Mouse (Mus musculus) erythroblast, embryonic 14.5 days (primary cell): ENCODE results near the gene Thsd4. TPM values are rescaled to one million over a fixed set of nuclear protein-coding genes. Genes with fewer than 3 reads are reported as not detected.

Experiments used
- H3K27me3 ChIP-seq: 2 replicates; pipeline ENCODE4 v1.6.1; 2012; ENCODE audit warnings: inconsistent platforms; ENCODE audit not compliant: control insufficient read depth
- H3K36me3 ChIP-seq: 2 replicates; pipeline ENCODE4 v1.6.1; 2012; ENCODE audit warnings: mild to moderate bottlenecking, inconsistent platforms; ENCODE audit not compliant: control insufficient read depth
- H3K4me1 ChIP-seq: 2 replicates; pipeline ENCODE4 v1.6.1; 2012; ENCODE audit warnings: inconsistent platforms; ENCODE audit not compliant: control insufficient read depth
- H3K4me3 ChIP-seq: replicated peaks from 2 replicates; pipeline ENCODE3; 2012; ENCODE audit warnings: moderate library complexity, mild to moderate bottlenecking, inconsistent platforms
- H3K9me3 ChIP-seq: 2 replicates; pipeline ENCODE4 v1.6.1; 2012; ENCODE audit warnings: low read length, inconsistent platforms, mixed read lengths; ENCODE audit not compliant: control insufficient read depth
- GATA1 ChIP-seq: IDR thresholded peaks from 2 replicates; pipeline ENCODE4 v1.6.1; 2012; ENCODE audit warnings: low read length, inconsistent platforms, mixed read lengths
- TAL1 ChIP-seq: IDR thresholded peaks from 3 replicates; pipeline ENCODE4 v1.6.1; 2012; ENCODE audit warnings: low read length, inconsistent platforms, mixed read lengths
- polyA plus RNA-seq: library from polyadenylated mRNA; stranded (reverse); fragments of >175 nt; gene quantifications from 2 replicates; pipeline ENCODE4 v1.2.3, GENCODE M21; 2012

The Thsd4 gene
- polyA plus RNA-seq, 1 experiment = 0.01 TPM

- no peak for TF ChIP-seq TAL1
- TF ChIP-seq GATA1 = no peak
- Histone ChIP-seq H3K36me3 (no peaks in the 10 kb centered on the region), H3K4me3 (no peak overlapping the region), H3K4me1 (no peaks in the 10 kb centered on the region), H3K27me3 (no peaks in the 10 kb centered on the region), H3K9me3 (no peaks in the 10 kb centered on the region)
Observed at GRCm38 (mm10) chr9:60335455-60335854, 186.4 kb downstream of the Thsd4 start.

DNA sequence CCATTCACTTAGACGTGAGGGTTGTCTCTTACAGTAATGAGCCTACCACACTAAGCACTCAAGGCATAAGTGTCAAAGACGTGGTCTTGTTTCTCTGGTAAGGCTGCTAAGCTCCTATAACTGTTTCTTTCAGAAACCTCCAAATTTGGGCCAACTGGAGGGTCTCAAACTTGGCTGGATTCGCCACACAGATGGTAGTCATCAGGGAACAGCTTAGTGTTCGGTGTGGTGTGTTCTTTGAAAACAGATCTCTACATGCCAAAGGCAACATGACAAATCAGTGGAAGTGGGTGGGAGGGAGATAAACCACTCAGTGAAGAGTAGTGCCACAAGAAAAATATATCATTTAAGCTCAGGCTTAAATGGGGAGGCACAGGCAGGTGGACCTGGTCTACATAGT lies 191.9 kb downstream of the Thsd4 start:
- no peaks in the 10 kb centered on the region for H3K9me3 ChIP-seq
- H3K4me1 ChIP-seq = no peaks in the 10 kb centered on the region
- H3K4me3 ChIP-seq = no peak overlapping the region
- TF ChIP-seq GATA1 (no peak), TAL1 (no peak)
- no peaks in the 10 kb centered on the region for H3K27me3 ChIP-seq
- H3K36me3 ChIP-seq = no peaks in the 10 kb centered on the region

- no peaks in the 10 kb centered on the region for H3K36me3 ChIP-seq
- no peaks in the 10 kb centered on the region for H3K4me1 ChIP-seq
- TF ChIP-seq GATA1 = no peak
- no peak for TF ChIP-seq TAL1
- no peaks in the 10 kb centered on the region for H3K27me3 ChIP-seq
- H3K4me3 ChIP-seq = no peak overlapping the region
- no peaks in the 10 kb centered on the region for H3K9me3 ChIP-seq
Observed at GRCm38 (mm10) chr9:60324716-60325115, 197.1 kb downstream of the Thsd4 start.

- Histone ChIP-seq H3K4me3 (no peak overlapping the region), H3K4me1 (no peaks in the 10 kb centered on the region), H3K27me3 (no peaks in the 10 kb centered on the region), H3K36me3 (no peaks in the 10 kb centered on the region), H3K9me3 (no peaks in the 10 kb centered on the region)
- TF ChIP-seq TAL1 (no peak), GATA1 (no peak)
Observed at GRCm38 (mm10) chr9:60323435-60323834, 198.4 kb downstream of the Thsd4 start.

- Histone ChIP-seq H3K4me1 (no peaks in the 10 kb centered on the region), H3K4me3 (no peak overlapping the region), H3K36me3 (no peaks in the 10 kb centered on the region), H3K9me3 (no peaks in the 10 kb centered on the region), H3K27me3 (no peaks in the 10 kb centered on the region)
- no peak for TF ChIP-seq TAL1
Observed at GRCm38 (mm10) chr9:60317291-60317690, 204.6 kb downstream of the Thsd4 start.

- TF ChIP-seq GATA1 (no peak), TAL1 (no peak)
- no peaks in the 10 kb centered on the region for H3K9me3 ChIP-seq
- no peaks in the 10 kb centered on the region for H3K36me3 ChIP-seq
- no peaks in the 10 kb centered on the region for H3K27me3 ChIP-seq
- no peaks in the 10 kb centered on the region for H3K4me1 ChIP-seq
- no peak overlapping the region for H3K4me3 ChIP-seq
Observed at GRCm38 (mm10) chr9:60316510-60316909, 205.3 kb downstream of the Thsd4 start.

DNA sequence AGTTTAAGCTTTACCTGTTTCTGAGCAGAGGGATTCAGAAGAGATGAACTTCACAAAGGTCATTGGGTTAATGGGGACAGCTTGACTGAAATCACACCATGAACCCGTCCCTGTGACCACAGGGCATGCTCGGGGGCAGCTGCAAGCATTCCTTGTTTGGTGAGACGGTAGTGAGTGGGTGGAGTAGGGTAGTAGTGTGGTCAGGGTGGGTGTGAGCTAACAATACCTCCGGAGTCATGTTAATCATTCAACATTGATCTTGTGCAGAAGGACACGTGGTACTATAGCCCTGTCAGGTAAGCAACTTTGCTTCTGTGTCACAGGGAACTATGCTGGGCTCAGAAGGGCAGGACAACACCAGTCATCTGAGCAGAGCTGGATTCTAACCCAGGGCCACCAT lies 206.3 kb downstream of the Thsd4 start:
- no peak overlapping the region for H3K4me3 ChIP-seq
- TF ChIP-seq TAL1 = no peak
- TF ChIP-seq GATA1 = no peak
- no peaks in the 10 kb centered on the region for H3K4me1 ChIP-seq
- H3K9me3 ChIP-seq = no peaks in the 10 kb centered on the region
- no peaks in the 10 kb centered on the region for H3K36me3 ChIP-seq
- no peaks in the 10 kb centered on the region for H3K27me3 ChIP-seq

GRCm38 (mm10) chr9:60313661-60314060 lies 208.2 kb downstream of the Thsd4 start:
- Histone ChIP-seq H3K27me3 (no peaks in the 10 kb centered on the region), H3K4me1 (no peaks in the 10 kb centered on the region), H3K9me3 (no peaks in the 10 kb centered on the region), H3K4me3 (no peak overlapping the region), H3K36me3 (no peaks in the 10 kb centered on the region)
- TF ChIP-seq GATA1 (no peak), TAL1 (no peak)

GRCm38 (mm10) chr9:60312670-60313069 lies 209.2 kb downstream of the Thsd4 start:
- Histone ChIP-seq H3K4me3 (no peak overlapping the region), H3K27me3 (no peaks in the 10 kb centered on the region), H3K36me3 (no peaks in the 10 kb centered on the region), H3K4me1 (no peaks in the 10 kb centered on the region), H3K9me3 (no peaks in the 10 kb centered on the region)
- TF ChIP-seq GATA1 (no peak), TAL1 (no peak)

DNA sequence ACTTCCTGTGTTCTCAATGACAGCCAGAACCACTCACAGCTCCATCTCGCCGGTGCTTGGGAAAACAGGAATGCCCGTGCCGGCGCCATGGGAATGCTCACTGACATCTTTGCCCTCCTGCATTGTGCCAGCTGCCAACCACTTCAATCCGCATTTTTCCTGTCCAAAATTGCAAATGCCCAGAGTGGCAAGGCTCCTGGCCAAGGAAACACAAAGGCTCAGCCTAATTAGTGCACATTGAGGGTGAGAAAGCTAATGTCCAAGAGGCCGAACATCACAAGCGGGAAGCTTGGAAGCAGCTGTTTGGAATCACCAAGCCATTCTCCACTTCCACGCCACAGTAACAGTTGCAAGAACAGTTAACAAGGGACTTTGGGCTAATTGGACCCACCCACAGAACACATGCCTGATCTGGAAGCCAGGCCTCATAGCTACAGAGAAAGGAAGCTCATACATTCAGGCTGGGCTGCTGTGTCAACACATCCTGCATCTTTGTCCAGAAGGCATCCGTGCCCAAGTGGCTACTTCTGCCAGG lies 210.2 kb downstream of the Thsd4 start:
- TF ChIP-seq TAL1 (no peak), GATA1 (no peak)

More for the DNA sequence above, 210.2 kb downstream of the Thsd4 start:
- no peaks in the 10 kb centered on the region for H3K9me3 ChIP-seq
- no peaks in the 10 kb centered on the region for H3K27me3 ChIP-seq
- no peaks in the 10 kb centered on the region for H3K4me1 ChIP-seq
- H3K36me3 ChIP-seq = no peaks in the 10 kb centered on the region
- H3K4me3 ChIP-seq = no peak overlapping the region
